Mouse (Mus musculus) skeletal muscle tissue, adult 2 months (tissue): Measurements from ENCODE around the gene 2310050C09Rik.

Source experiments
- DNase-seq: peaks from one replicate; pipeline ENCODE4 v3.0.0-alpha.2; 2012; ENCODE audit warnings: low read depth, low spot score

The 2310050C09Rik gene

DNA sequence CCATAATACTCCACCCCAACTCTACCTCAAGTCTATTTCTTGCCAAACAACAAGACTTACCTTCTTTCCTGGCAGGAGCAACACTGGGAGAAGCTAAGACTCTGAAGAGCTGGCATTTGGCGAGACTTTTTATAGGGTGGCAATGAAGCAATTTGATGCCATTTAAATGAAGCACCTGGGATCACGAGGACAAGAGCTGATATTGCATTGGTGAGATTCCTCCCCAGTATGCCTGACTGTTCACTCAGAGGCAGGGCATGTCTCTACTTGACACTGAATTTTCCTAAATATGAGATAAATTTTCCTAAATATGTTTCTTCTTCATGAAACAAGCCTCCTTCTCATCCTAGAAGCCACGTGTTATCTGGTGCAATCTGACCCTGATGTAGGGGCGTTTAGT, at the start of gene 2310050C09Rik:
TSS of gene 2310050C09Rik (minus strand) at position 101 of the 400 bp plus-strand sequence.
- no peak for DNase-seq

- DNase-seq: no peak
Measured at GRCm38 (mm10) chr3:92907571-92907970, 37.6 kb upstream of the 2310050C09Rik start.

DNA sequence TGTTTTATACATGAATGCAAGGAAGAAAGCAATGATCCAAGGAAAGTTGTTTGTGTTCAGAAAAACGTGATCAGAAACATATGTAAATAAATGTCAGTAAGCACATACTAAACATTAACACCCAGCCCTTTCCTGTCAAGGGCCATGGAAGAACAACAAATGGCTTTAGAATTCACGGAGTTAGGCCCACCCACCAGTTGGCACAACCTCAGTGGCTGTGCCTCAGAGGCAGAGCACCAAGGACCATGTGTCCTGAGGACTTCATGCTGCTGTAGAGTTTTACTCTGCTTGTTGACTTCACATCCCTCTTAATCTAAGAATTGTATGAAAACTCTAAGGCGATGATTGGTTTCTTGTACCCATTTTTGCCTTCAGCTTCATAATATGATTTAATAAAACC, 35.2 kb upstream of the 2310050C09Rik start:
- no peak for DNase-seq

DNA sequence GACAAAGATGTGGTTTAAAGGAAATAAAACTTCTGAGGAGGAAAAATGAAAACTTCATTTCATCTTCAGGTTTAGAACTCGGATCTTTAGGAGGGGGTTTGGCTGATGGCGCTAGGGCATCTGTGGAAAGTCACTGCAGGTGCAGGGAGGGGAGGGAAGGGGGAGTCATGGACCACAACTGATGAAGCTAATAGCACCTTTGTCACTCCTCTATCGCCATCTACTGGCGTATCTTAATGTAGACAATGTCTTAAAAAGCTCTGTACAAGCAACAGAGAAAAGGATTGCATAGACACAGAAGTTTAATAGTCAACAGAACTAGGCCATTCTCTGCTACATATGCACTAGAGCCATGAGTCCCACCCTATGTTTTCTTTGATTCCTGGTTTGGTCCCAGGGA, 33.6 kb upstream of the 2310050C09Rik start:
- no peak for DNase-seq

DNA sequence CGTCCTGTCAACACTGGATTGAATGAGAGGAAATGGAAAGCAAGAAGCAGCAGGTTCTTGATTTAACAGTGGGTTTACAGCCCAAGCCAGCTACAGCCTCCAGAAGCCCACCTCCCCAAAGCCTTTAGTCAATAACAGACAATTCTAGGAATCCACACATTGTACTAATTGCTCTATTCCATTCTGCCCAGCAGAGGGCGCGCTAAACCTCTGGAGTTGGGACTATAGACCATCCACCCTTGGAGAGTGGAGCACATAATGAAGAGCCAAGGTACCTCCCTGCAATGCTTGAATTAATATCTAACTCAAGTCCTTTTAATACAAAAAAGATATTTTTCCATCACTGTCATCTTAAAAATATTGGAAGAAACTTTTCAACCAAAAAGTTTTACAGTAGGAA, 33.0 kb upstream of the 2310050C09Rik start:
- no peak for DNase-seq

DNA sequence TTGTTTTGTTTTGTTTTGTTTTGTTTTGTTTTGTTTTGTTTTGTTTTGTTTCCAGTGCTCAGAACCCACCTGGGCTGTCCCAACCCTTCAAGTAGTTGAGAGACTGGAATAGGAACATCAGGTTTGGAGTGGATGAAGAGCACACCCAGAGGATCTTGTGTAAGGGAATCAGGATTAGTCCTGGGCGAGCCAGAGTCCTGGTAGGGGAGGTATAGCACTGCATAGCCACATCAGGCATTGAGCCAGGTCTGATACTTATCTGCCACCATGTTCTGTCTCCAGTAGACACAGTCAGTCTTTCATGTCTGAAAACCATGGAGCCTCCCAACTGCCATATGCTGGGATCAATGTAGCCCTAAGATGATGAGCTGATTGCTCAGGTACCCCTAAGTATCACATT, 24.5 kb upstream of the 2310050C09Rik start:
- DNase-seq: no peak

GRCm38 (mm10) chr3:92894063-92894462, 24.0 kb upstream of the 2310050C09Rik start:
- DNase-seq: no peak

DNA sequence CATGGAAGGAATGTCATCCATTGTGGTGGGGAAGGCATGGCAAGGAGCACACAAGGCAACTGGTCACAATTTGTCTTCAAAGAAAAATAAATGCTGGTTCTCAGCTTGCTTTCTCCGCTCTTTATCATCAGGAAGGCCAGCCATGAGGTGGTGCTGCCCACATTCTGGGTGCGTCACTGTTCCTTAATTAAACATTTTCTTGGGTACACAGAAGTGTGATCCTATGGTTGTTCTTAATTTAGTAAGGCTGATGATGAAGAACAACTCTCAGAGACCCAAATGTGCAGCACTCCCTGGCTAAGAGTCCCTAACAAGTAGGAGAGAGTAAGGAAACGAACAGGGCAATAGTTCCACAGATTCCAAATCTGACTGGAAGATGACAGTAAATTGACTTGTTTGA, 4.2 kb upstream of the 2310050C09Rik start:
- no peak for DNase-seq

DNA sequence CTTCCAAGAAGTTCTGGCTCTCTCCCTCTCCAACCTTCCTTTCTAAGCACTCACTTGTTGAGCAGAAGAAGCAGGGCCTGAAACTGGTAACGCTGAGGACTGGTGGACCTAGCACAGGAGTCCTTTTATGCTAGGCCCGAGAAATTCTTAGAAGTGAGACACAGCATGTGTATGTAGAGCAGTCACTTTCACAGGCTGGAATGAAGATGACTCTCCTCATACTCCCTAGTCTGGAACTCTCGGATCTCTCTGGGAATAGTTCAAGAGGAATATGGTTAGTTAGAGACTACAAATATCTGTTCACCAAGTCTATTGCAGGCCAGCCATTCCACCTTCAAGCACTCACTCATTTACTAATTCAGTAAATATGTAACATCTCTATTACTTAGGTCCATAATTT, 18.8 kb downstream of the 2310050C09Rik start, which contains the start of gene Lce1l:
TSS of gene Lce1l (minus strand) at position 101 of the 400 bp plus-strand sequence.
- DNase-seq: no peak

- DNase-seq: no peak
Measured at GRCm38 (mm10) chr3:92827108-92827507, 42.9 kb downstream of the 2310050C09Rik start, which contains the start of gene Kprp. Gene Kprp, minus strand, starts transcription at chr3:92827247.

DNA sequence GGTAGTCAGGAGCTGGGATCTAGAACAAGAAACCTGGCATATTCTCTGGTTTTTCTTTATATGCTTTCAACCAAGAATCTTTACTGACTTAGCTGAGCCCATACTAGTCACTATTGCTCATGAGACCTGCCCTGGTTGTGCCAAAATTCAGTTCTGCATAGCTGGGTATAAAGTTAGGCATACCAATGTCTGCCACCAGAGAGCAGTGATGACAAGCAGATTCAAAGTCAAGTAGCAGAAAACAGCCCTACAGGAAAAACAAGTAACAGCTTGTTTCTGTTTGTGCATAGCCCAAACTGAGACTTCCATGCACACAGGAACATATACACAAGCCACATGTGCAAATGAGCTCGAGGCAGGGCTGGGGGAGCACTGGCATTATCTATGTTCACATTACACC, 44.2 kb downstream of the 2310050C09Rik start:
- no peak for DNase-seq
